Mouse (Mus musculus): ENCODE measurements around the gene Jak2.

DNA sequence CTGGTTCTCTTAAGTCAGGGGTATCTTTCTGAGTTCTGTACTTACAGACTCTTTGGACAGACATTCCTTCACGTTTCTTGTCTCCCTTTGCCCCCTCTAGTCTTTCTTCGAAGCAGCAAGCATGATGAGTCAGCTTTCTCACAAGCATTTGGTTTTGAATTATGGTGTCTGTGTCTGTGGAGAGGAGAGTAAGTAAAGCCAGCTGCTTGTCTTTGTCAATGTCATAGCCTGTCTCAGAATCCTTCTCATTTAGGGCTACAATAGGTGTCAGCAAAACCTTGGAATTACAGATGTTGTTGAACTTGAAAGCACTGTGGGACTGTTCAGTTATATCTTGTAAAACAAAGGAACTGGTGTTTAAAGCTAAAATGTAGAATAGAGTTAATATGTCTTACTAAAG lies 43.1 kb downstream of the Jak2 start:
- no peak for TF ChIP-seq CTCF (IDR thresholded peaks at IDR 0.05; ENCODE audit: extremely low read depth, insufficient read length, insufficient replicate concordance, low read depth, low read length)
- no peak for TF ChIP-seq POLR2A (IDR thresholded peaks at IDR 0.05; ENCODE audit: low read depth, low read length)
